Mouse (Mus musculus) kidney, embryonic 14.5 days (tissue): ENCODE data around the gene Il13. TPM values are rescaled to one million over a fixed set of nuclear protein-coding genes. Genes with fewer than 3 reads are reported as not detected.
A peak's percentile ranks its signal among the peaks of the same experiment; 100 is the strongest.

Experiments
- ATAC-seq: fragments of 200-750 bp; cut with Nextera tagmentation; 2 replicates; pipeline ENCODE4 v1.8.0; 2017; ENCODE audit warnings: moderate number of reproducible peaks, mild to moderate bottlenecking, moderate TSS enrichment, moderate library complexity; ENCODE audit not compliant: low FRiP score, low TSS enrichment
- H3K27ac ChIP-seq: fragments of 300-500 bp; sonication (generic); 2 replicates; pipeline ENCODE4 v1.5.1; 2014; ENCODE audit warnings: low read depth, mild to moderate bottlenecking, low read length, moderate library complexity, mixed read lengths
- H3K27me3 ChIP-seq: fragments of 300-500 bp; sonication (generic); 2 replicates; pipeline ENCODE4 v1.6.1; 2014; ENCODE audit warnings: mild to moderate bottlenecking, low read length; ENCODE audit not compliant: control insufficient read depth, insufficient read depth
- H3K36me3 ChIP-seq: fragments of 300-500 bp; sonication (generic); 2 replicates; pipeline ENCODE4 v1.6.1; 2014; ENCODE audit warnings: low read length, mixed read lengths; ENCODE audit not compliant: control insufficient read depth, insufficient read depth
- H3K4me1 ChIP-seq: fragments of 300-500 bp; sonication (generic); 2 replicates; pipeline ENCODE4 v1.6.1; 2014; ENCODE audit warnings: low read length, mixed read lengths; ENCODE audit not compliant: control insufficient read depth, insufficient read depth
- H3K4me2 ChIP-seq: fragments of 300-500 bp; sonication (generic); replicated peaks from 2 replicates; pipeline ENCODE4 v1.6.1; 2014; ENCODE audit warnings: low read depth, mild to moderate bottlenecking, low read length
- H3K4me3 ChIP-seq: fragments of 300-500 bp; sonication (generic); 2 replicates; pipeline ENCODE4 v1.5.1; 2014; ENCODE audit warnings: mild to moderate bottlenecking, low read length
- H3K9ac ChIP-seq: fragments of 300-500 bp; sonication (generic); 2 replicates; pipeline ENCODE4 v1.6.1; 2014; ENCODE audit warnings: low read depth, mild to moderate bottlenecking, low read length, moderate library complexity
- H3K9me3 ChIP-seq: fragments of 300-500 bp; sonication (generic); 2 replicates; pipeline ENCODE4 v1.6.1; 2016; ENCODE audit warnings: low read length; ENCODE audit not compliant: control insufficient read depth
- WGBS: fragments of 180-500 bp; shearing (Covaris S2); extraction: QIAGEN DNeasy Blood & Tissue Kit; methylation state at CpG from one replicate; pipeline ENCODE4 v1.1.7; 2014; 5-methylcytosine and 5-hydroxymethylcytosine counted together
- polyA plus RNA-seq: library from polyadenylated mRNA; unstranded; fragments of >200 nt; fragmentation: Nextera tagmentation; extraction: Ambion mirVana; gene quantifications from 2 replicates; pipeline ENCODE4 v1.2.1, GENCODE M21; 2014

Gene Il13
- polyA plus RNA-seq, 1 experiment from 2014 or later = not detected

GRCm38 (mm10) chr11:53609672-53610071, 24.8 kb downstream of the Il13 start:
- Histone ChIP-seq H3K36me3 (no peaks in the 10 kb centered on the region), H3K9me3 (no peaks in the 10 kb centered on the region), H3K27me3 (no peaks in the 10 kb centered on the region), H3K4me1 (0 out of 2 replicates have a peak, but pooled peaks cover 3% of the 10 kb centered on the region), H3K4me2 (no peak overlapping the region), H3K4me3 (no peak overlapping the region), H3K9ac (no peak overlapping the region), H3K27ac (no peak overlapping the region)
- 73% methylated on average over 3 of the region's 3 CpGs for WGBS
- ATAC-seq = no peak

- Histone ChIP-seq H3K27me3 (no peaks in the 10 kb centered on the region), H3K9me3 (no peaks in the 10 kb centered on the region), H3K4me2 (no peak overlapping the region), H3K36me3 (no peaks in the 10 kb centered on the region), H3K4me1 (0 out of 2 replicates have a peak, but pooled peaks cover 3% of the 10 kb centered on the region), H3K9ac (no peak overlapping the region), H3K4me3 (no peak overlapping the region), H3K27ac (no peak overlapping the region)
- 72% methylated on average over 6 of the region's 6 CpGs for WGBS
- ATAC-seq = no peak
These were observed 25.3 kb downstream of the Il13 start for GRCm38 (mm10) chr11:53609231-53609630.

GRCm38 (mm10) chr11:53605609-53606008, 28.9 kb downstream of the Il13 start:
- Histone ChIP-seq H3K4me1 (0 out of 2 replicates have a peak, but pooled peaks cover 3% of the 10 kb centered on the region), H3K4me3 (no peak overlapping the region), H3K36me3 (peaks cover 9% of the 10 kb centered on the region; the same call in 1 of the 2 replicates), H3K4me2 (0 out of 2 replicates have a peak overlapping the region, but pooled peaks have one; percentile 1), H3K9me3 (no peaks in the 10 kb centered on the region), H3K27ac (no peak overlapping the region), H3K9ac (no peak overlapping the region), H3K27me3 (no peaks in the 10 kb centered on the region)
- no peak for ATAC-seq
- 6% methylated on average over 12 of the region's 12 CpGs for WGBS

GRCm38 (mm10) chr11:53604983-53605382, 29.5 kb downstream of the Il13 start:
- 0 out of 2 replicates have a peak, but pooled peaks cover 3% of the 10 kb centered on the region for H3K4me1 ChIP-seq
- ATAC-seq = no peak
- 91% methylated on average over 3 of the region's 3 CpGs for WGBS
- no peak overlapping the region for H3K9ac ChIP-seq
- H3K27me3 ChIP-seq = no peaks in the 10 kb centered on the region
- H3K36me3 ChIP-seq = peaks cover 10% of the 10 kb centered on the region; the same call in 1 of the 2 replicates
- no peak overlapping the region for H3K27ac ChIP-seq
- H3K4me2 ChIP-seq = no peak overlapping the region
- H3K4me3 ChIP-seq = no peak overlapping the region
- H3K9me3 ChIP-seq = no peaks in the 10 kb centered on the region

- Histone ChIP-seq H3K27ac (no peak overlapping the region), H3K27me3 (no peaks in the 10 kb centered on the region), H3K4me3 (no peak overlapping the region), H3K4me2 (no peak overlapping the region), H3K9me3 (no peaks in the 10 kb centered on the region), H3K9ac (no peak overlapping the region), H3K4me1 (no peaks in the 10 kb centered on the region), H3K36me3 (peaks cover 37% of the 10 kb centered on the region)
- WGBS = 93% methylated on average over 5 of the region's 5 CpGs
- ATAC-seq = no peak
These were observed 43.4 kb downstream of the Il13 start for GRCm38 (mm10) chr11:53591116-53591515.

- Histone ChIP-seq H3K36me3 (peaks cover 37% of the 10 kb centered on the region), H3K27ac (no peak overlapping the region), H3K4me2 (no peak overlapping the region), H3K4me1 (no peaks in the 10 kb centered on the region), H3K4me3 (no peak overlapping the region), H3K9ac (no peak overlapping the region), H3K27me3 (no peaks in the 10 kb centered on the region), H3K9me3 (no peaks in the 10 kb centered on the region)
- no peak for ATAC-seq
- 43% methylated on average over 15 of the region's 15 CpGs for WGBS
These were observed 44.1 kb downstream of the Il13 start for GRCm38 (mm10) chr11:53590368-53590768.

- H3K36me3 ChIP-seq = peaks cover 38% of the 10 kb centered on the region; the same call in 1 of the 2 replicates
- no peak overlapping the region for H3K4me3 ChIP-seq
- H3K9me3 ChIP-seq = no peaks in the 10 kb centered on the region
- no peak overlapping the region for H3K4me2 ChIP-seq
- ATAC-seq = no peak
- H3K27ac ChIP-seq = no peak overlapping the region
- H3K4me1 ChIP-seq = no peaks in the 10 kb centered on the region
- WGBS = 81% methylated on average over 8 of the region's 8 CpGs
- H3K27me3 ChIP-seq = no peaks in the 10 kb centered on the region
- H3K9ac ChIP-seq = no peak overlapping the region
These were observed 46.2 kb downstream of the Il13 start for GRCm38 (mm10) chr11:53588279-53588678.

- Histone ChIP-seq H3K27me3 (no peaks in the 10 kb centered on the region), H3K36me3 (peaks cover 43% of the 10 kb centered on the region; the same call in 1 of the 2 replicates), H3K4me2 (no peak overlapping the region), H3K9ac (no peak overlapping the region), H3K27ac (no peak overlapping the region), H3K4me3 (no peak overlapping the region), H3K4me1 (no peaks in the 10 kb centered on the region), H3K9me3 (no peaks in the 10 kb centered on the region)
- WGBS = 92% methylated on average over 6 of the region's 6 CpGs
- no peak for ATAC-seq
These were observed 49.0 kb downstream of the Il13 start for GRCm38 (mm10) chr11:53585510-53585909.

- ATAC-seq = no peak
- Histone ChIP-seq H3K27me3 (no peaks in the 10 kb centered on the region), H3K27ac (no peak overlapping the region), H3K4me2 (no peak overlapping the region), H3K4me1 (no peaks in the 10 kb centered on the region), H3K9me3 (no peaks in the 10 kb centered on the region), H3K36me3 (peaks cover 46% of the 10 kb centered on the region; the same call in 1 of the 2 replicates), H3K4me3 (no peak overlapping the region), H3K9ac (no peak overlapping the region)
- 65% methylated on average over 3 of the region's 3 CpGs for WGBS
These were observed 49.7 kb downstream of the Il13 start for GRCm38 (mm10) chr11:53584849-53585248.
